Mouse (Mus musculus): ENCODE results near the gene Olfr1186. TPM values are rescaled to one million over a fixed set of nuclear protein-coding genes. Genes with fewer than 3 reads are reported as not detected.

Gene Olfr1186
- total RNA-seq (2012; rRNA removed) = not detected in 2 replicates
- not detected for polyA plus RNA-seq (2012; ENCODE audit: insufficient read depth in 1 of 2, insufficient read length in 2 of 2, low read depth in 1 of 2, low replicate concordance in 2 of 2, missing spikeins in 1 of 2)

DNA sequence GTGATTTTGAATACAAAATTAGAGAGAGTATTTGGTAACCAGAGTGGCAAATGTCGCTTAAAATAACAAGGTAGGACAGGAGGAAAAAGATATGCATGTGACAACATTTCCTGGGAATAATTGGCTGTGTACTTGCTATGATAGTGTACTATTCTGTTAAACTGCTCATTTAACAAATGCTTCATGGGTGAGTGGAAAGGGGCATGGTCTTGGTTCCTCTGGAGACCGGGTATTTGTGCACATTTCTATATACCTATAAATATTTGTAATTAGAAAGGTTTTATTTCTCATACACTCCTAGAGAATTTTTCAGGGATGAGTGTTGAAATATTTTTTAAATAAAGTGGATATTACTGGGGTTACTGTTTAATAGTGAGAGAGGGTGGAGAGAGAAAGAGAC lies at the start of gene Olfr1186:
TSS of gene Olfr1186 (plus strand) at position 301 of the 400 bp plus-strand sequence.
- no peaks in the 10 kb centered on the region for H3K4me1 ChIP-seq (ENCODE audit: control insufficient read depth in 1 of 2, insufficient read depth in 2 of 2, low read length in 2 of 2)
- H3K9me3 ChIP-seq (replicated peaks; ENCODE audit: insufficient read depth, low read length) = no peaks in the 10 kb centered on the region
- H3K9ac ChIP-seq (ENCODE audit: control insufficient read depth, low read depth, low read length, poor library complexity, severe bottlenecking) = no peak within 1 kb of the TSS
- H3K27ac ChIP-seq (ENCODE audit: control insufficient read depth, low read depth, low read length) = no peak within 1 kb of the TSS
- no peak for TF ChIP-seq UBTF (IDR thresholded peaks at IDR 0.05; ENCODE audit: borderline replicate concordance, insufficient read depth, low read depth, low read length)
- TF ChIP-seq RCOR1 (IDR thresholded peaks at IDR 0.05; ENCODE audit: low read depth, low read length) = no peak
- no peak for TF ChIP-seq JUND (IDR thresholded peaks at IDR 0.05; ENCODE audit: low read depth, low read length)
- no peak for TF ChIP-seq CHD2 (IDR thresholded peaks at IDR 0.05; ENCODE audit: low read length)
- TF ChIP-seq MYB (IDR thresholded peaks at IDR 0.05; ENCODE audit: low read depth, low read length) = no peak
- no peak for TF ChIP-seq SIN3A (IDR thresholded peaks at IDR 0.05; ENCODE audit: low read length)
- TF ChIP-seq USF1 (IDR thresholded peaks at IDR 0.05; ENCODE audit: low read depth, low read length) = no peak
- no peak for TF ChIP-seq MAFK (IDR thresholded peaks at IDR 0.05; ENCODE audit: borderline replicate concordance, low read depth, low read length)
- no peak for TF ChIP-seq ZMIZ1 (IDR thresholded peaks at IDR 0.05; ENCODE audit: low read depth, low read length)
- TF ChIP-seq BHLHE40 (IDR thresholded peaks at IDR 0.05; ENCODE audit: borderline replicate concordance, low read depth, low read length) = no peak
- TF ChIP-seq SMC3 (IDR thresholded peaks at IDR 0.05; ENCODE audit: low read depth, low read length) = no peak
- TF ChIP-seq E2F4 (IDR thresholded peaks at IDR 0.05; ENCODE audit: borderline replicate concordance, low read depth, low read length) = no peak
- no peak for TF ChIP-seq MYC (IDR thresholded peaks at IDR 0.05; ENCODE audit: low read depth, low read length)
- TF ChIP-seq CTCF (IDR thresholded peaks at IDR 0.05 in 2 of 3, conservative IDR thresholded peaks at IDR 0.05 in 1 of 3; ENCODE audit: control insufficient read depth in 1 of 3, insufficient read depth in 1 of 3, low read depth in 2 of 3, low read length in 3 of 3, poor library complexity in 1 of 3, severe bottlenecking in 1 of 3) = no peak
- TF ChIP-seq KAT2A (conservative IDR thresholded peaks at IDR 0.05; ENCODE audit: low read depth, low read length) = no peak
- TF ChIP-seq GATA1 (IDR thresholded peaks at IDR 0.05; ENCODE audit: low read depth, low read length) = no peak
- no peak for TF ChIP-seq RAD21 (IDR thresholded peaks at IDR 0.05; ENCODE audit: low read depth, low read length)
- TF ChIP-seq MAZ (IDR thresholded peaks at IDR 0.05; ENCODE audit: low read depth, low read length) = no peak
- H3K79me2 ChIP-seq (ENCODE audit: control insufficient read depth, insufficient read depth, low read length, poor library complexity) = no peaks in the 10 kb centered on the region
- H3K27me3 ChIP-seq (ENCODE audit: control insufficient read depth in 1 of 2, insufficient read depth in 2 of 2, low read length in 2 of 2) = no peaks in the 10 kb centered on the region
- DNase-seq (ENCODE audit: low read depth, low spot score) = no peak
- no peak within 1 kb of the TSS for H3K4me3 ChIP-seq (ENCODE audit: control insufficient read depth in 1 of 2, insufficient read depth in 1 of 2, low read depth in 2 of 2, low read length in 2 of 2)
- no peaks in the 10 kb centered on the region for H3K36me3 ChIP-seq (ENCODE audit: control insufficient read depth in 1 of 2, insufficient read depth in 2 of 2, low read length in 2 of 2)

DNA sequence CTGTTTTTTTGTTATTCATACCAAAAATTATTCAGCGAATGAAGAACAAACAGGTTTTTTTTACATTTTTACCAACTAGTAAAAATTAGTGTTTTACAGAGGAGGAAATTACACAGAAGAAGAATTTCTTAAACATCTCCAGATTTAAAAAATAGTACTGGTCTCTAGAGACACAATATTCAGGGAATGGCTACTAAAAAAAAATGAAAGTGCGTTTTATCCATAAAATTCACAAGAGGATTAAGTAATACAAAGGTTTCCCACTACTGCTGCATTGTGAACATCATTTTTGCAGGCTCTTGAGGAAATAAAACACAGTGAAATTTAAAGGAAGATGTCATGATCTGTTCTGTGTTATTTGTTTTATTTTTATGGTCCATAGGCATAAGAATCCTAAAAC lies 35.1 kb upstream of the Olfr1186 start, which contains the start of gene Olfr1184:
TSS of gene Olfr1184 (plus strand) at position 301 of the 400 bp plus-strand sequence.
- no peaks in the 10 kb centered on the region for H3K36me3 ChIP-seq (ENCODE audit: control insufficient read depth in 1 of 2, insufficient read depth in 2 of 2, low read length in 2 of 2)
- H3K9ac ChIP-seq (ENCODE audit: control insufficient read depth, low read depth, low read length, poor library complexity, severe bottlenecking) = no peak within 1 kb of the TSS
- H3K27me3 ChIP-seq (ENCODE audit: control insufficient read depth in 1 of 2, insufficient read depth in 2 of 2, low read length in 2 of 2) = no peaks in the 10 kb centered on the region
- no peak within 1 kb of the TSS for H3K27ac ChIP-seq (ENCODE audit: control insufficient read depth, low read depth, low read length)
- H3K9me3 ChIP-seq (replicated peaks; ENCODE audit: insufficient read depth, low read length) = no peaks in the 10 kb centered on the region
- no peak for DNase-seq (ENCODE audit: low read depth, low spot score)
- H3K79me2 ChIP-seq (ENCODE audit: control insufficient read depth, insufficient read depth, low read length, poor library complexity) = no peaks in the 10 kb centered on the region
- no peaks in the 10 kb centered on the region for H3K4me1 ChIP-seq (ENCODE audit: control insufficient read depth in 1 of 2, insufficient read depth in 2 of 2, low read length in 2 of 2)
- H3K4me3 ChIP-seq (ENCODE audit: control insufficient read depth in 1 of 2, insufficient read depth in 1 of 2, low read depth in 2 of 2, low read length in 2 of 2) = no peak within 1 kb of the TSS
- TF ChIP-seq UBTF (IDR thresholded peaks at IDR 0.05; ENCODE audit: borderline replicate concordance, insufficient read depth, low read depth, low read length) = no peak
- no peak for TF ChIP-seq TBP (IDR thresholded peaks at IDR 0.05; ENCODE audit: low read depth, low read length)
- no peak for TF ChIP-seq USF1 (IDR thresholded peaks at IDR 0.05; ENCODE audit: low read depth, low read length)

Measured in MEL (cell line).